Mouse (Mus musculus) gastrocnemius, adult 2 months (tissue): ENCODE measurements around the gene Tm6sf2. TPM values are rescaled to one million over a fixed set of nuclear protein-coding genes. Genes with fewer than 3 reads are reported as not detected.
A peak's percentile ranks its signal among the peaks of the same experiment; 100 is the strongest.

Source experiments
- DNase-seq: peaks from one replicate; pipeline ENCODE4 v3.0.0; 2022
- H3K27ac ChIP-seq: fragments of 200-600 bp; 2 replicates; pipeline ENCODE4 v1.8.1; 2022; ENCODE audit warnings: mild to moderate bottlenecking
- H3K4me3 ChIP-seq: fragments of 200-600 bp; 2 replicates; pipeline ENCODE4 v1.8.1; 2022; ENCODE audit warnings: mild to moderate bottlenecking, moderate library complexity
- CTCF ChIP-seq: fragments of 200-600 bp; IDR thresholded peaks from 2 replicates; pipeline ENCODE4 v1.8.1; 2022; ENCODE audit warnings: antibody characterized with exemption, mild to moderate bottlenecking, moderate library complexity
- intact Hi-C: fragments of 180-260 bp; cut with DNase I; formaldehyde crosslinking; loops from one replicate; pipeline ENCODE4 v1.15.1; 2025
- microRNA-seq: library from miRNA; unstranded; fragments of <30 nt; microRNA quantifications from one replicate; pipeline ENCODE4 v1.2.0, GENCODE M21; 2021
- total RNA-seq, 2 experiments: library from RNA; stranded (reverse); gene quantifications; 2 replicates each; pipeline ENCODE4 v1.2.3; 2021

The Tm6sf2 gene
- total RNA-seq, 2 experiments from 2014 or later: 0.33 to 1.0 TPM

DNA sequence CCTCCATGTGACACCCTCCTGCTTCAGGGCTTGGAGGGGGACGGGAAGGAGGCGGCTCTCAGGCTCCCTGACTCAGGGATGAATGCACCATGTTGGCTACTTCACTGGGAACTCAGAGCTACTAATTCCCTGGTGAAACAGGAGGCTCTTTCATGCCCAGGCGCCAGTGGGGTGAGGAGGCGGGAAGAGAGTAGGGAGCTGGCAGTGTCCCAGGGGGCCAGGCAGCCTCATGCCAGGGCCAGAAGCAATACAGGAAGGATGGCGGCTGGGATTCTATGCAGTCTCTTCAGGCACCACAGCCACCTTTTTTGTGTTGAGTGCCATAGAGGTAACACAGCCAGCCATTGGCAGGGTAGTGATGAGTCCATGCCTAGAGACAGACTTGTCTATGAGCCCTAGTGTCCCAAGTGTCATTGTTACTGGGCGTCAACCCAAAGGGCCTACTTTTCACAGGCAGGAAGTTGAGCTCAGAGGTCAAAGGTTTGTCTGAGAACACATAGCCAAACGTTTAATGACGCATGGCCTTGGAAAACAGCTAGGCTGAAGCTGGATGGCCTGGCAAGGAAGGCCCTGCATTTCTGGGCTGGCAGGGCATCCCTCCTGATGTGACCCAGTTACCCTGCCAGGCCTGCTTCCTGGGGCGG lies 56.7 kb downstream of the Tm6sf2 start:
- peak overlapping the region; percentile 78 for H3K27ac ChIP-seq

More for the DNA sequence above, 56.7 kb downstream of the Tm6sf2 start:
- no peak overlapping the region for H3K4me3 ChIP-seq
- peak; percentile 60 for DNase-seq
- TF ChIP-seq CTCF: no peak
- intact Hi-C loops: no loop called here

Small RNAs within 50 kb of the gene (microRNA-seq; reads per million reads assigned to microRNA genes)
- gene Mir7066: not detected

Other genes with a start within 250 kb of the Tm6sf2 start
- gene Pbx4, start 240.4 kb upstream of the Tm6sf2 start, total RNA-seq: not detected
- 10 to 100 TPM in 1 of 2 experiments, 1 to 10 TPM in 1; 3.5 to 18.9 TPM for gene Cilp2, start 185.2 kb upstream of the Tm6sf2 start, total RNA-seq
- not detected for gene Tssk6, start 170.7 kb upstream of the Tm6sf2 start, total RNA-seq
- gene Ndufa13, start 170.4 kb upstream of the Tm6sf2 start, total RNA-seq: 100 to 1,000 TPM; 312 to 399 TPM
- 10 to 100 TPM in 1 of 2 experiments, 1 to 10 TPM in 1; 9.5 to 14.5 TPM for gene Yjefn3, start 170.2 kb upstream of the Tm6sf2 start, total RNA-seq
- gene Gatad2a, start 76.5 kb upstream of the Tm6sf2 start, total RNA-seq: 10 to 100 TPM; 26.5 to 32.6 TPM
- gene Mau2, start 30.2 kb upstream of the Tm6sf2 start, total RNA-seq: 10 to 100 TPM; 24.8 to 31.0 TPM
- 10 to 100 TPM; 16.8 to 21.0 TPM for gene Sugp1, start 30.1 kb upstream of the Tm6sf2 start, total RNA-seq
- gene Hapln4, start 10.5 kb downstream of the Tm6sf2 start, total RNA-seq: under 1 TPM in 1 of 2 experiments, not detected in 1; 0.08 TPM
- gene Ncan, start 47.9 kb downstream of the Tm6sf2 start, total RNA-seq: not detected
- 1 to 10 TPM; 4.3 to 6.5 TPM for gene Nr2c2ap, start 58.4 kb downstream of the Tm6sf2 start, total RNA-seq
- 10 to 100 TPM in 1 of 2 experiments, 1 to 10 TPM in 1; 7.5 to 10.7 TPM for gene Rfxank, start 66.2 kb downstream of the Tm6sf2 start, total RNA-seq
- gene Borcs8, start 66.6 kb downstream of the Tm6sf2 start, total RNA-seq: 10 to 100 TPM; 11.6 to 14.8 TPM
- under 1 TPM; 0.31 to 0.56 TPM for gene Mef2b, start 66.8 kb downstream of the Tm6sf2 start, total RNA-seq
- 10 to 100 TPM; 81.1 to 86.2 TPM for gene Tmem161a, start 99.4 kb downstream of the Tm6sf2 start, total RNA-seq
- gene Slc25a42, start 139.4 kb downstream of the Tm6sf2 start, total RNA-seq: 10 to 100 TPM; 27.5 to 33.3 TPM
- 10 to 100 TPM; 41.8 to 50.7 TPM for gene Sugp2, start 161.3 kb downstream of the Tm6sf2 start, total RNA-seq
- gene Armc6, start 161.5 kb downstream of the Tm6sf2 start, total RNA-seq: 1 to 10 TPM; 7.6 to 9.7 TPM
- 1 to 10 TPM; 3.8 to 4.3 TPM for gene Homer3, start 209.9 kb downstream of the Tm6sf2 start, total RNA-seq
- 10 to 100 TPM; 29.9 to 30.0 TPM for gene Ddx49, start 229.6 kb downstream of the Tm6sf2 start, total RNA-seq
- 100 to 1,000 TPM; 118 to 128 TPM for gene Cope, start 229.6 kb downstream of the Tm6sf2 start, total RNA-seq
- gene Cers1, start 242.9 kb downstream of the Tm6sf2 start, total RNA-seq: 10 to 100 TPM; 14.0 to 23.3 TPM